Mouse (Mus musculus) midbrain, embryonic 10.5 days (tissue): ENCODE measurements around the gene Dner. TPM values are rescaled to one million over a fixed set of nuclear protein-coding genes. Genes with fewer than 3 reads are reported as not detected.
A peak's percentile ranks its signal among the peaks of the same experiment; 100 is the strongest.

ENCODE experiments used
- DNase-seq: peaks from one replicate; pipeline ENCODE4 v3.0.0-alpha.2; 2017; ENCODE audit warnings: low spot score
- H3K27ac ChIP-seq: fragments of 300-500 bp; sonication (generic); replicated peaks from 2 replicates; pipeline ENCODE4 v1.5.1; 2016; ENCODE audit warnings: mild to moderate bottlenecking
- H3K27me3 ChIP-seq: fragments of 300-500 bp; sonication (generic); 2 replicates; pipeline ENCODE4 v1.6.1; 2016; ENCODE audit warnings: low read depth, mild to moderate bottlenecking; ENCODE audit not compliant: poor library complexity, severe bottlenecking
- H3K36me3 ChIP-seq: fragments of 300-500 bp; sonication (generic); 2 replicates; pipeline ENCODE4 v1.6.1; 2016; ENCODE audit warnings: mild to moderate bottlenecking, moderate library complexity
- H3K4me1 ChIP-seq: fragments of 300-500 bp; sonication (generic); 2 replicates; pipeline ENCODE4 v1.6.1; 2016
- H3K4me3 ChIP-seq: fragments of 300-500 bp; sonication (generic); 2 replicates; pipeline ENCODE4 v1.5.1; 2016; ENCODE audit warnings: mild to moderate bottlenecking, moderate library complexity
- H3K9me3 ChIP-seq: fragments of 300-500 bp; sonication (generic); replicated peaks from 2 replicates; pipeline ENCODE4 v1.6.1; 2016; ENCODE audit warnings: mild to moderate bottlenecking
- WGBS: fragments of 180-500 bp; shearing (Covaris S2); methylation state at CpG from one replicate; pipeline ENCODE4 v1.1.7; 2016; 5-methylcytosine and 5-hydroxymethylcytosine counted together
- polyA plus RNA-seq: library from polyadenylated mRNA; unstranded; fragments of >200 nt; fragmentation: Nextera tagmentation; extraction: Ambion mirVana; gene quantifications from 2 replicates; pipeline ENCODE4 v1.2.1, GENCODE M21; 2016

The Dner gene
- 10.6 and 18.8 TPM in 2 replicates for polyA plus RNA-seq

GRCm38 (mm10) chr1:84695517-84696411 is at the start of gene Dner:
Gene Dner (minus strand): TSS chr1:84696221.
- peak; percentile 90 for DNase-seq
- H3K36me3 ChIP-seq = no peaks in the 10 kb centered on the region
- peaks cover 41% of the 10 kb centered on the region for H3K27me3 ChIP-seq
- under 1% methylated on average over 73 of the region's 75 CpGs for WGBS
- H3K4me3 ChIP-seq = peak within 1 kb of the TSS; percentile 85
- H3K4me1 ChIP-seq = peaks cover 24% of the 10 kb centered on the region
- peak within 1 kb of the TSS; percentile 81 for H3K27ac ChIP-seq
- H3K9me3 ChIP-seq = no peaks in the 10 kb centered on the region

GRCm38 (mm10) chr1:84742156-84742555 is 46.1 kb upstream of the Dner start:
- no peaks in the 10 kb centered on the region for H3K4me1 ChIP-seq
- peaks cover 97% of the 10 kb centered on the region for H3K36me3 ChIP-seq
- 91% methylated on average over 3 of the region's 3 CpGs for WGBS
- no peak overlapping the region for H3K27ac ChIP-seq
- H3K27me3 ChIP-seq = no peaks in the 10 kb centered on the region
- H3K4me3 ChIP-seq = no peak overlapping the region
- no peak for DNase-seq
- H3K9me3 ChIP-seq = no peaks in the 10 kb centered on the region

- 84% methylated on average over 1 of the region's 1 CpGs for WGBS
Observed at GRCm38 (mm10) chr1:84740080-84740479, 44.1 kb upstream of the Dner start.

GRCm38 (mm10) chr1:84737097-84737496 is 41.1 kb upstream of the Dner start:
- Histone ChIP-seq H3K4me1 (no peaks in the 10 kb centered on the region), H3K36me3 (peaks cover 86% of the 10 kb centered on the region), H3K27ac (no peak overlapping the region), H3K4me3 (no peak overlapping the region), H3K27me3 (no peaks in the 10 kb centered on the region), H3K9me3 (no peaks in the 10 kb centered on the region)
- 74% methylated on average over 1 of the region's 1 CpGs for WGBS
- DNase-seq = no peak

More at GRCm38 (mm10) chr1:84740080-84740479, 44.1 kb upstream of the Dner start:
- DNase-seq = no peak
- H3K27ac ChIP-seq = no peak overlapping the region
- H3K36me3 ChIP-seq = peaks cover 94% of the 10 kb centered on the region
- no peak overlapping the region for H3K4me3 ChIP-seq
- no peaks in the 10 kb centered on the region for H3K27me3 ChIP-seq
- H3K4me1 ChIP-seq = no peaks in the 10 kb centered on the region
- no peaks in the 10 kb centered on the region for H3K9me3 ChIP-seq

GRCm38 (mm10) chr1:84733799-84734198 is 37.8 kb upstream of the Dner start:
- Histone ChIP-seq H3K36me3 (peaks cover 84% of the 10 kb centered on the region), H3K4me1 (no peaks in the 10 kb centered on the region), H3K27ac (no peak overlapping the region), H3K4me3 (no peak overlapping the region), H3K27me3 (no peaks in the 10 kb centered on the region), H3K9me3 (no peaks in the 10 kb centered on the region)
- 68% methylated on average over 3 of the region's 3 CpGs for WGBS
- no peak for DNase-seq

GRCm38 (mm10) chr1:84731763-84732162 is 35.7 kb upstream of the Dner start:
- no peaks in the 10 kb centered on the region for H3K9me3 ChIP-seq
- no peaks in the 10 kb centered on the region for H3K4me1 ChIP-seq
- H3K36me3 ChIP-seq = peaks cover 86% of the 10 kb centered on the region
- no peak overlapping the region for H3K27ac ChIP-seq
- DNase-seq = no peak
- no peaks in the 10 kb centered on the region for H3K27me3 ChIP-seq
- H3K4me3 ChIP-seq = no peak overlapping the region
- WGBS = 96% methylated on average over 1 of the region's 1 CpGs

- no peaks in the 10 kb centered on the region for H3K4me1 ChIP-seq
- no peak for DNase-seq
- H3K27ac ChIP-seq = no peak overlapping the region
- no peaks in the 10 kb centered on the region for H3K9me3 ChIP-seq
- no peaks in the 10 kb centered on the region for H3K27me3 ChIP-seq
- H3K36me3 ChIP-seq = peaks cover 61% of the 10 kb centered on the region
- no peak overlapping the region for H3K4me3 ChIP-seq
Observed at GRCm38 (mm10) chr1:84722841-84723240, 26.8 kb upstream of the Dner start.

GRCm38 (mm10) chr1:84722371-84722770 is 26.4 kb upstream of the Dner start:
- Histone ChIP-seq H3K27ac (no peak overlapping the region), H3K27me3 (no peaks in the 10 kb centered on the region), H3K36me3 (peaks cover 56% of the 10 kb centered on the region), H3K9me3 (no peaks in the 10 kb centered on the region), H3K4me3 (no peak overlapping the region), H3K4me1 (no peaks in the 10 kb centered on the region)
- WGBS = 93% methylated on average over 3 of the region's 3 CpGs
- DNase-seq = no peak

GRCm38 (mm10) chr1:84721942-84722341 is 25.9 kb upstream of the Dner start:
- Histone ChIP-seq H3K36me3 (peaks cover 52% of the 10 kb centered on the region), H3K27ac (no peak overlapping the region), H3K9me3 (no peaks in the 10 kb centered on the region), H3K4me1 (no peaks in the 10 kb centered on the region), H3K27me3 (no peaks in the 10 kb centered on the region), H3K4me3 (no peak overlapping the region)
- DNase-seq = no peak
- whole genome bisulfite sequencing = 88% methylated on average over 3 of the region's 3 CpGs

- H3K9me3 ChIP-seq = no peaks in the 10 kb centered on the region
- no peaks in the 10 kb centered on the region for H3K36me3 ChIP-seq
- H3K4me1 ChIP-seq = peaks cover 12% of the 10 kb centered on the region
- DNase-seq = peak; percentile 17
- H3K27me3 ChIP-seq = peaks cover 9% of the 10 kb centered on the region; the same call in 1 of the 2 replicates
- peak overlapping the region; percentile 61; the same call in 1 of the 2 replicates for H3K27ac ChIP-seq
- 22% methylated on average over 31 of the region's 31 CpGs for WGBS
- peak overlapping the region; percentile 49 for H3K4me3 ChIP-seq
Observed at GRCm38 (mm10) chr1:84709810-84710785, 14.1 kb upstream of the Dner start.

GRCm38 (mm10) chr1:84709406-84709805 is 13.4 kb upstream of the Dner start:
- Histone ChIP-seq H3K4me3 (peak overlapping the region; percentile 49), H3K36me3 (no peaks in the 10 kb centered on the region), H3K4me1 (peaks cover 12% of the 10 kb centered on the region), H3K27me3 (peaks cover 9% of the 10 kb centered on the region; the same call in 1 of the 2 replicates), H3K9me3 (no peaks in the 10 kb centered on the region), H3K27ac (no peak overlapping the region)
- WGBS = 32% methylated on average over 5 of the region's 5 CpGs
- DNase-seq = peak; percentile 23

GRCm38 (mm10) chr1:84700254-84700653 is 4.2 kb upstream of the Dner start:
- Histone ChIP-seq H3K27ac (no peak overlapping the region), H3K9me3 (no peaks in the 10 kb centered on the region), H3K36me3 (no peaks in the 10 kb centered on the region), H3K4me1 (peaks cover 15% of the 10 kb centered on the region), H3K27me3 (peaks cover 16% of the 10 kb centered on the region), H3K4me3 (no peak overlapping the region)
- no peak for DNase-seq
- 98% methylated on average over 6 of the region's 6 CpGs for WGBS
